Mouse (Mus musculus) embryonic facial prominence, embryonic 14.5 days (tissue): ENCODE measurements around the gene Rnf186. TPM values are rescaled to one million over a fixed set of nuclear protein-coding genes. Genes with fewer than 3 reads are reported as not detected.

ENCODE experiments used
- ATAC-seq: fragments of 200-750 bp; cut with Nextera tagmentation; 2 replicates; pipeline ENCODE4 v1.8.0; 2017; ENCODE audit warnings: low read depth, moderate number of reproducible peaks, moderate TSS enrichment
- DNase-seq: peaks from one replicate; pipeline ENCODE4 v3.0.0-alpha.2; 2015; ENCODE audit warnings: low spot score
- H3K27ac ChIP-seq: fragments of 300-500 bp; sonication (generic); replicated peaks from 2 replicates; pipeline ENCODE4 v1.5.1; 2014; ENCODE audit warnings: low read depth, mild to moderate bottlenecking, low read length, moderate library complexity
- H3K27me3 ChIP-seq: fragments of 300-500 bp; sonication (generic); replicated peaks from 2 replicates; pipeline ENCODE4 v1.6.1; 2014; ENCODE audit warnings: low read length; ENCODE audit not compliant: control insufficient read depth, insufficient read depth
- H3K36me3 ChIP-seq: fragments of 300-500 bp; sonication (generic); 2 replicates; pipeline ENCODE4 v1.6.1; 2014; ENCODE audit warnings: low read length, mixed read lengths; ENCODE audit not compliant: control insufficient read depth, insufficient read depth
- H3K4me1 ChIP-seq: fragments of 300-500 bp; sonication (generic); 2 replicates; pipeline ENCODE4 v1.6.1; 2014; ENCODE audit warnings: antibody characterized with exemption, low read length; ENCODE audit not compliant: control insufficient read depth, insufficient read depth
- H3K4me2 ChIP-seq: fragments of 300-500 bp; sonication (generic); 2 replicates; pipeline ENCODE4 v1.6.1; 2014; ENCODE audit warnings: low read depth, mild to moderate bottlenecking, low read length, moderate library complexity, mixed read lengths
- H3K4me3 ChIP-seq: fragments of 300-500 bp; sonication (generic); 2 replicates; pipeline ENCODE4 v1.5.1; 2014; ENCODE audit warnings: low read depth, mild to moderate bottlenecking, low read length
- H3K9ac ChIP-seq: fragments of 300-500 bp; sonication (generic); 2 replicates; pipeline ENCODE4 v1.6.1; 2014; ENCODE audit warnings: low read depth, mild to moderate bottlenecking, low read length, moderate library complexity, mixed read lengths
- H3K9me3 ChIP-seq: fragments of 300-500 bp; sonication (generic); 2 replicates; pipeline ENCODE4 v1.6.1; 2016; ENCODE audit warnings: low read length; ENCODE audit not compliant: control insufficient read depth
- WGBS: fragments of 180-500 bp; shearing (Covaris S2); extraction: QIAGEN DNeasy Blood & Tissue Kit; methylation state at CpG from one replicate; pipeline ENCODE4 v1.1.7; 2014; 5-methylcytosine and 5-hydroxymethylcytosine counted together
- polyA plus RNA-seq: library from polyadenylated mRNA; unstranded; fragments of >200 nt; fragmentation: Nextera tagmentation; extraction: Ambion mirVana; gene quantifications from 2 replicates; pipeline ENCODE4 v1.2.1, GENCODE M21; 2014

The Rnf186 gene
- polyA plus RNA-seq, 1 experiment from 2014 or later: not detected

DNA sequence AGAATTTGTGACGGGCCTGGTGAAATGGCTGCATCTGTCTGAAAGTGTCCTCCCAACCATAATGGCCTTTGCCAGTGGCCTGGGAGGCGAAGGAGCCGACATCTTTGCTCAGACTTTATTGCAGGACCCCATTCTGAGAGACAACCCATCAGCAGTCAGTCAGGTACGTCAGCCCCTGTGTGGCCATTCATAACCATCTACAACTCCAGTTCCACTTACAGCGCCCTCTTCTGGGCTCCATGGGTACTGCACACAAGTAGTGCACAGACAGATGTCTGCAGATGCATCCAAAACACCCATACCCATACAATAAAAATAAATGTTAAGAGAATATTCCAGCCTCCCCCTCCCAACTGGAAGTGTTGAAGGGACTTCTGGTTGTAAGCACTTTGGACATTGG, 29.5 kb downstream of the Rnf186 start:
- WGBS: 79% methylated on average over 5 of the region's 5 CpGs
- Histone ChIP-seq H3K27me3 (no peaks in the 10 kb centered on the region), H3K27ac (no peak overlapping the region), H3K36me3 (no peaks in the 10 kb centered on the region), H3K4me2 (no peak overlapping the region), H3K9me3 (no peaks in the 10 kb centered on the region), H3K9ac (no peak overlapping the region), H3K4me1 (no peaks in the 10 kb centered on the region), H3K4me3 (no peak overlapping the region)
- DNase-seq (no peak), ATAC-seq (no peak)

DNA sequence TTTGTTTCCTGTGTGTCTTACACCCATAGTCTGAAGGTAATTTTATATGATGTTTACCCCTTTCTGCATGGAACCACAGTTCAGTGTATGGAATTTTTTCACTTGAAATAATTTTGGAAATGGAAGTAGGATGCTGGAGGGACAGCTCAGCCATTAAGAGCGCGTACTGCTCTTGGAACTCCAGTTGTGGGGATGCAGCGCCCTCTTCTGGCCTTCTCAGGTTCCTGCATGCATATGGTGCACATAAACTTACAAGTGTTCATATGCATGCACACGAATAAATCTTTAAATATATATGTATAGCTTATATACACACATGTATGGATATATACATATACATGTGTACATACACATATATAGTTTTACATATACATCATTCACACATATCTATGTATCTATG, 30.2 kb downstream of the Rnf186 start:
- H3K9ac ChIP-seq: no peak overlapping the region
- no peak overlapping the region for H3K4me2 ChIP-seq
- H3K36me3 ChIP-seq: no peaks in the 10 kb centered on the region
- H3K27me3 ChIP-seq: no peaks in the 10 kb centered on the region
- no peaks in the 10 kb centered on the region for H3K4me1 ChIP-seq
- 82% methylated on average over 4 of the region's 4 CpGs for WGBS
- H3K9me3 ChIP-seq: no peaks in the 10 kb centered on the region
- no peak overlapping the region for H3K27ac ChIP-seq
- DNase-seq: no peak
- H3K4me3 ChIP-seq: no peak overlapping the region
- no peak for ATAC-seq

DNA sequence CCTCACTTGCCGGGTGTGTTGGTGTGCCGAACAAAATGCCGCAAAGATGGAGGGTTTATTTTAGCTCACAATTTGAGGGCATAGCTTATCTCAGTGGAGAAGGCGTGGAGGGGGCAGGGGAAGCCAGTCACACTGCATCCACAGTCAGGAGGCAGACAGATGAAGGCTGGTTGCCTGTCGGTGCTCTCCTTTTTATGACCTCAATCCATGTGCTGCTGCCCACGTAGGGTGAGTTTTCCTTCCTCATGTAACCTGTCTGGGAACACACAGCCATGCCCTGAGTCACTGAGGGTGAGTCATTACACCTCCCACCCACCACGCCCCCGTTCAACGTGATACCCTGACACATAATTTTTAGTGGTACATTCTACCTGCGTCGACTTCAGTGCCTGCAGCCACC, 31.7 kb downstream of the Rnf186 start:
- ATAC-seq (no peak), DNase-seq (no peak)
- 86% methylated on average over 11 of the region's 11 CpGs for WGBS
- no peaks in the 10 kb centered on the region for H3K27me3 ChIP-seq
- H3K9me3 ChIP-seq: no peaks in the 10 kb centered on the region
- H3K27ac ChIP-seq: no peak overlapping the region
- no peak overlapping the region for H3K4me2 ChIP-seq
- H3K4me1 ChIP-seq: no peaks in the 10 kb centered on the region
- H3K4me3 ChIP-seq: no peak overlapping the region
- no peaks in the 10 kb centered on the region for H3K36me3 ChIP-seq
- no peak overlapping the region for H3K9ac ChIP-seq

DNA sequence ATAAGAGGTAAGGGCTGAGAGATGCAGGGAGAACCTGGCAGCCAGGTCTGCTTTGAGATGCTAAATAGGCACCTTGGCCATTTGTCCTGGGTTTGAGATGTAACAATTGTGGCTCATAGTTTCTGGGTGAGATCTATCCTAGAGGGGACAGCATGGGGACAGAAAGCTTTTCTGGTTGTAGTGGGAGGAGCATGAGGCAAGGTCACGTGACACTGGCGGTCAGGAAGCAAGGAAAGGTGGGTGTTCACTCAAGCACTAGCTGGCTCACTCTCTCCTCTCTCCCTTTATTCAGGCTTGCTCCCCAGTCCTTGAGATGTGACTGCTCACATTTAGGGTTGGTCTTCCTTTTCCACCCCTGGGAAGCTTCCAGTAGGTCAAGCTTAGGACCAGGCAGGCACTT, 34.1 kb downstream of the Rnf186 start:
- H3K9me3 ChIP-seq: no peaks in the 10 kb centered on the region
- ATAC-seq: no peak
- DNase-seq: no peak
- H3K4me3 ChIP-seq: no peak overlapping the region
- H3K27me3 ChIP-seq: no peaks in the 10 kb centered on the region
- 62% methylated on average over 2 of the region's 2 CpGs for WGBS
- H3K36me3 ChIP-seq: no peaks in the 10 kb centered on the region
- H3K4me2 ChIP-seq: no peak overlapping the region
- no peaks in the 10 kb centered on the region for H3K4me1 ChIP-seq
- H3K27ac ChIP-seq: no peak overlapping the region
- H3K9ac ChIP-seq: no peak overlapping the region

DNA sequence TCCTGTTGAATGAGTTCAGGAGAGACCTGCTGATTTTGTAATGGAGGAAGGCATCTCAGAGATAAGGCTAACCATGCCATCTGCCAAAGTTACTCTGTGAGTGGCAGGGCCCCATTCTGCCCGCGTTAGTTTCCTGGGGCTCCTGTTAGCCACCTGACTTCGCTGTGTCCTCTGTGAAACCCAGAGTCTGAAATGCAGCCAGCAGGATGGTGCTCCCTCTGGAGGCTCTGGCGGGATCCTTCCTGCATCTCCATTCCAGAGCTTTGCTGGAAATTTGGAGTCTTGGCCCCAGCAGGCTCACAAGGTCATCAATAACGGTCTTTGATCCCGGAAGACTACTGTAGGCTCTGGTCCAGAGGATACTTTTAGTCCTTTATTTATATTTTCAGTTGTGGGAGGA, 34.5 kb downstream of the Rnf186 start:
- no peak overlapping the region for H3K27ac ChIP-seq

DNA sequence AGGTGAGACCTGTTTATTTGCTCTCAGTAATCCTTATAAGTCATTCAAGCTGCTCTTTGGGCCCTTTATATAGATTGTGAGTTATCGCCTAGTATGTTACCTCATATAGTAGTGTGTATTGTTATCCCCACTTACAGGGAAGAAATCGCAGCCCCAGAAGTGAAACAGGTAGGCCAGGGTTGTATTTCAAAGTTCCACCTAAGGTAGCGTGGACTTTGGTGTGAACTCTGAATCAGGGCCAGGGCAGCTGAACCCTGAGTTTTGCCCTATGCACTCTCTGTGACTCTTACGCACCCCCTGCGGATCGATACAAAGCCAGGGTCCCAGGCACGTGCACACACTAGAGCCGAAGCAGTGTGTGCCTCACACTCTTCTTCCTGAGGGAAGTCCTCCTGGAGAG, 37.2 kb downstream of the Rnf186 start:
- Histone ChIP-seq H3K36me3 (no peaks in the 10 kb centered on the region), H3K4me2 (no peak overlapping the region), H3K4me1 (no peaks in the 10 kb centered on the region), H3K9ac (no peak overlapping the region), H3K9me3 (no peaks in the 10 kb centered on the region), H3K27ac (no peak overlapping the region), H3K4me3 (no peak overlapping the region), H3K27me3 (no peaks in the 10 kb centered on the region)
- ATAC-seq (no peak), DNase-seq (no peak)
- WGBS: 77% methylated on average over 8 of the region's 8 CpGs

More for the DNA sequence above, 34.5 kb downstream of the Rnf186 start:
- WGBS: 25% methylated on average over 6 of the region's 6 CpGs
- no peaks in the 10 kb centered on the region for H3K9me3 ChIP-seq
- ATAC-seq: no peak
- no peak overlapping the region for H3K4me3 ChIP-seq
- H3K4me1 ChIP-seq: no peaks in the 10 kb centered on the region
- no peak overlapping the region for H3K4me2 ChIP-seq
- H3K36me3 ChIP-seq: no peaks in the 10 kb centered on the region
- peak; percentile 11 for DNase-seq
- no peak overlapping the region for H3K9ac ChIP-seq
- H3K27me3 ChIP-seq: no peaks in the 10 kb centered on the region

DNA sequence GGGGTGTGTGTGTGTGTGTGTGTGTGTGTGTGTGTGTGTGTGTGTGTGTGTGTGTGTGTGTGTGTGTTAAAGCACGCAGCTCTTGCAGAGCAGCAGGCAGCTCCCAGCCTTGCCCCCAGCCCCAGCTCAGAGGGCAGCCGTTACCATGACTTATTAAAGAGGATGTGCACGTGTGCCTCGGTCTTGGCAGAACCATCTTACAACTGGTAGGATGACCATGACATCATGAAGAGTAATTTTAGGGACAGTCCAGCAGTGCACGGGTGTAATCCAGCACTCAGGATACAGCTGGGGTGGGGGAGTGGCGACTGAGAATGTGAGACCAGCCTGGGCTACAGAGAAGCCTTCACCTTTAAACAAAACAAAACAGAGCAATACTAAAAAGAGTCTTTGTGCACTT, 38.3 kb downstream of the Rnf186 start:
- Histone ChIP-seq H3K36me3 (no peaks in the 10 kb centered on the region), H3K4me1 (no peaks in the 10 kb centered on the region), H3K4me2 (no peak overlapping the region), H3K9me3 (no peaks in the 10 kb centered on the region), H3K4me3 (no peak overlapping the region), H3K27me3 (no peaks in the 10 kb centered on the region), H3K27ac (no peak overlapping the region), H3K9ac (no peak overlapping the region)
- WGBS: 52% methylated on average over 6 of the region's 6 CpGs
- ATAC-seq: peak; percentile 6; the same call in 1 of the 2 replicates
- no peak for DNase-seq

DNA sequence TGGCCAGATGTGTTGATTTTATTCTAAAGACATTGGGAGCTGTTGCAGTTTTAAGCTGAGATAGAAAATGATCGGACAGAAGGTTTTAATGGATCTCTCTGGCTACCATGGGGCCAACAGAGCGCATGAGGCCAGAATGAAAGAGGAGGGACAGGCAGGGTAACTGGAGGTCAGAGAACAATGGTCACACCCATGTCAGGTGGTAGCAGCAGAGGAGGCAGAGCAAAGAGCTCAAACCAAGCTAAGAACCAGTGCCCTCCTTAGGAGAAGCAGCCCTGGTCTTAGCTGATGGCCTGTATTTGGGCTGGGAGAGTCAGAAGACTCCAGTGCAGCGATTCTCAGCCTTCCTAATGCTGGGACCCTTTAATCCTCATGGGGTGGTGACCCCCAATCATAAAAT, 40.4 kb downstream of the Rnf186 start:
- Histone ChIP-seq H3K36me3 (no peaks in the 10 kb centered on the region), H3K27ac (no peak overlapping the region), H3K4me1 (no peaks in the 10 kb centered on the region), H3K4me3 (no peak overlapping the region), H3K9ac (no peak overlapping the region), H3K9me3 (no peaks in the 10 kb centered on the region), H3K4me2 (no peak overlapping the region), H3K27me3 (no peaks in the 10 kb centered on the region)
- 85% methylated on average over 3 of the region's 3 CpGs for WGBS
- DNase-seq: no peak
- ATAC-seq: no peak

DNA sequence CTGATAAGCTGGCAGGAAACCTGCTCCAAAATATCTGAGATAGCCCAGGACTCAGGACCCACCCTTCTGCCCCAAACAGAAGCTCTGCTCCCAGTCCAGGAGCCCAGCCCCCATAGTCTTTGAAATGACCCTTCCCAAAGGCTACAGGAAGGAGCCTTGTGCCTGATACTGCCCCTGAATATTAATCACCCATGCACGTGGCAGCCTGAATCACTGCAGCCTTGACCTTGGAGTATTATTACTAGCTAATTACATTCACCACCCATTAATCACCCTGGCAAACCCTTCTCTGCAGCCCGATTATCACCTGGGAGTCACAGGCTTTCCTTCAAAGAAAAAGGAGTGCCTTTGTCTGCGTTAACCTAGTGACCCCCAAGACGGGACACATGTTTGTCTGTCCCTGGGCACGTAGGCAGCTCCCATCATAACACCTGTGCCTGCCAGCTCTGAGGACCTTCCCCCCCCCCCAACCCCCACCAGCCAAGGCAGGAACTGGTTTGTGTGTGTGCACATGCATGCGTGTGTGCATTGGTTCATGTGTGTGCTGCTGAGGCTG, 41.1 kb downstream of the Rnf186 start:
- no peak for DNase-seq

More for the DNA sequence above, 41.1 kb downstream of the Rnf186 start:
- Histone ChIP-seq H3K9me3 (no peaks in the 10 kb centered on the region), H3K4me2 (no peak overlapping the region), H3K9ac (no peak overlapping the region), H3K4me1 (no peaks in the 10 kb centered on the region), H3K36me3 (no peaks in the 10 kb centered on the region), H3K27me3 (no peaks in the 10 kb centered on the region), H3K27ac (no peak overlapping the region), H3K4me3 (no peak overlapping the region)
- 48% methylated on average over 6 of the region's 6 CpGs for WGBS
- ATAC-seq: no peak
